Mouse (Mus musculus): Measurements from ENCODE around the gene Sntg2. TPM values are rescaled to one million over a fixed set of nuclear protein-coding genes. Genes with fewer than 3 reads are reported as not detected.

The Sntg2 gene
- polyA plus RNA-seq, 1 experiment from 2014 or later: 20.7 TPM

GRCm38 (mm10) chr12:30177966-30178365, 195.2 kb downstream of the Sntg2 start:
- WGBS: 86% methylated on average over 6 of the region's 6 CpGs

GRCm38 (mm10) chr12:30177529-30177928, 195.6 kb downstream of the Sntg2 start:
- H3K9me3 ChIP-seq (ENCODE audit: control insufficient read depth): no peaks in the 10 kb centered on the region
- H3K4me1 ChIP-seq (replicated peaks; ENCODE audit: control insufficient read depth, insufficient read depth, low read length): no peaks in the 10 kb centered on the region
- no peak overlapping the region for H3K27ac ChIP-seq (ENCODE audit: low read depth, low read length)
- no peaks in the 10 kb centered on the region for H3K36me3 ChIP-seq (ENCODE audit: control insufficient read depth, insufficient read depth)
- no peak overlapping the region for H3K4me2 ChIP-seq (replicated peaks; ENCODE audit: low read depth)
- no peak for ATAC-seq
- H3K9ac ChIP-seq (ENCODE audit: low read depth, low read length): no peak overlapping the region
- H3K4me3 ChIP-seq (ENCODE audit: low read depth, low read length): no peak overlapping the region
- H3K27me3 ChIP-seq (replicated peaks; ENCODE audit: control insufficient read depth, insufficient read depth, low read length): no peaks in the 10 kb centered on the region
- 81% methylated on average over 2 of the region's 2 CpGs for WGBS
- TF ChIP-seq CTCF (IDR thresholded peaks at IDR 0.05; ENCODE audit: low read depth): no peak

More at GRCm38 (mm10) chr12:30177966-30178365, 195.2 kb downstream of the Sntg2 start:
- no peak for TF ChIP-seq CTCF (IDR thresholded peaks at IDR 0.05; ENCODE audit: low read depth)
- H3K36me3 ChIP-seq (ENCODE audit: control insufficient read depth, insufficient read depth): no peaks in the 10 kb centered on the region
- no peak overlapping the region for H3K9ac ChIP-seq (ENCODE audit: low read depth, low read length)
- H3K9me3 ChIP-seq (ENCODE audit: control insufficient read depth): no peaks in the 10 kb centered on the region
- ATAC-seq: no peak
- no peak overlapping the region for H3K4me3 ChIP-seq (ENCODE audit: low read depth, low read length)
- no peaks in the 10 kb centered on the region for H3K27me3 ChIP-seq (replicated peaks; ENCODE audit: control insufficient read depth, insufficient read depth, low read length)
- no peak overlapping the region for H3K4me2 ChIP-seq (replicated peaks; ENCODE audit: low read depth)
- no peak overlapping the region for H3K27ac ChIP-seq (ENCODE audit: low read depth, low read length)
- no peaks in the 10 kb centered on the region for H3K4me1 ChIP-seq (replicated peaks; ENCODE audit: control insufficient read depth, insufficient read depth, low read length)

GRCm38 (mm10) chr12:30168491-30168890, 204.7 kb downstream of the Sntg2 start:
- ATAC-seq: no peak
- Histone ChIP-seq H3K4me2 (replicated peaks; ENCODE audit: low read depth) (no peak overlapping the region), H3K4me3 (ENCODE audit: low read depth, low read length) (no peak overlapping the region), H3K27me3 (replicated peaks; ENCODE audit: control insufficient read depth, insufficient read depth, low read length) (no peaks in the 10 kb centered on the region), H3K4me1 (replicated peaks; ENCODE audit: control insufficient read depth, insufficient read depth, low read length) (no peaks in the 10 kb centered on the region), H3K9me3 (ENCODE audit: control insufficient read depth) (no peaks in the 10 kb centered on the region), H3K9ac (ENCODE audit: low read depth, low read length) (no peak overlapping the region), H3K27ac (ENCODE audit: low read depth, low read length) (no peak overlapping the region), H3K36me3 (ENCODE audit: control insufficient read depth, insufficient read depth) (no peaks in the 10 kb centered on the region)
- no peak for TF ChIP-seq CTCF (IDR thresholded peaks at IDR 0.05; ENCODE audit: low read depth)
- WGBS: 62% methylated on average over 3 of the region's 3 CpGs

DNA sequence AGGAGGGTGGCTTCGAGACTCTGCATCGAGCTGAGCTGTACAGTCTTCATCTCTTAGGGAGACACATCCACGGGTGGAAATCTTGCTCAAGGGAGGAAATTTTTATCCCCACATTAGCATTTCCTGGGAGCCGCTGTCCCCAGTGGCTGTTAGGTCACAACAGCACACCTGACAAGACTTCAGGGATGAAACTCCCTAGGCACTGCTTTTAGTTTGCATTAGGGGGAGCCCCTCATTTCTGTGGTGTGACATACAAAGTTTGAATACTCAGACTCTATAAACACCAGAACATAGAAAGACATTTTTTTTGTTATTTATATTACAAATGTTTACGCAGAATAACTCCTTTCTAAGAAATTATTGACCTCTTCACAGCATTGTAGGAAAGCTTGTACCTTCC, 208.6 kb downstream of the Sntg2 start:
- no peak for ATAC-seq
- Histone ChIP-seq H3K27me3 (replicated peaks; ENCODE audit: control insufficient read depth, insufficient read depth, low read length) (no peaks in the 10 kb centered on the region), H3K4me2 (replicated peaks; ENCODE audit: low read depth) (no peak overlapping the region), H3K27ac (ENCODE audit: low read depth, low read length) (no peak overlapping the region), H3K9ac (ENCODE audit: low read depth, low read length) (no peak overlapping the region), H3K9me3 (ENCODE audit: control insufficient read depth) (no peaks in the 10 kb centered on the region), H3K36me3 (ENCODE audit: control insufficient read depth, insufficient read depth) (no peaks in the 10 kb centered on the region), H3K4me3 (ENCODE audit: low read depth, low read length) (no peak overlapping the region), H3K4me1 (replicated peaks; ENCODE audit: control insufficient read depth, insufficient read depth, low read length) (no peaks in the 10 kb centered on the region)
- no peak for TF ChIP-seq CTCF (IDR thresholded peaks at IDR 0.05; ENCODE audit: low read depth)
- WGBS: 76% methylated on average over 5 of the region's 5 CpGs

DNA sequence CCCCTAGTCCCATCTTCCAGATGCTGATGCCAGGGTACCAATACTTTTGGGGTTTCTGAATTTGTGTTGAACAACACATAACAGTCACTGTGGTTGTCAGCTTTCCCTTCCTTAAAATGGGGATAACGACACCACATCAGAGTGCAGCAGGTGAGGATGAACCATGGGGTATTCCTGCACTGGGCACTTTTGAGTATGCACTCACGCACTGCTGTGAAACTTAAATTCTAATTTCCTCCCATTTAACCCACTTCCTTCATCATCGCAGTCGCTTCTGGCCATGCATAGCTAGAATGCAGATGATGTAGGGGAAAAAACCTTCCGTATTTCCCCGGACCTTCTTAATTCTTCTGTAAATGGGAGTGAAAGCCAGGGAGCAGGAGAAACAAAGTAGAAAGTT, 209.2 kb downstream of the Sntg2 start:
- TF ChIP-seq CTCF (IDR thresholded peaks at IDR 0.05; ENCODE audit: low read depth): no peak
- WGBS: 93% methylated on average over 6 of the region's 6 CpGs
- no peaks in the 10 kb centered on the region for H3K9me3 ChIP-seq (ENCODE audit: control insufficient read depth)
- no peaks in the 10 kb centered on the region for H3K4me1 ChIP-seq (replicated peaks; ENCODE audit: control insufficient read depth, insufficient read depth, low read length)
- no peaks in the 10 kb centered on the region for H3K36me3 ChIP-seq (ENCODE audit: control insufficient read depth, insufficient read depth)
- no peak overlapping the region for H3K9ac ChIP-seq (ENCODE audit: low read depth, low read length)
- no peak for ATAC-seq
- H3K27me3 ChIP-seq (replicated peaks; ENCODE audit: control insufficient read depth, insufficient read depth, low read length): no peaks in the 10 kb centered on the region
- H3K4me2 ChIP-seq (replicated peaks; ENCODE audit: low read depth): no peak overlapping the region
- no peak overlapping the region for H3K27ac ChIP-seq (ENCODE audit: low read depth, low read length)
- H3K4me3 ChIP-seq (ENCODE audit: low read depth, low read length): no peak overlapping the region

GRCm38 (mm10) chr12:30161731-30162406, 211.3 kb downstream of the Sntg2 start:
- H3K4me2 ChIP-seq (replicated peaks; ENCODE audit: low read depth): no peak overlapping the region
- no peak for TF ChIP-seq CTCF (IDR thresholded peaks at IDR 0.05; ENCODE audit: low read depth)
- no peaks in the 10 kb centered on the region for H3K9me3 ChIP-seq (ENCODE audit: control insufficient read depth)
- no peak overlapping the region for H3K27ac ChIP-seq (ENCODE audit: low read depth, low read length)
- H3K27me3 ChIP-seq (replicated peaks; ENCODE audit: control insufficient read depth, insufficient read depth, low read length): no peaks in the 10 kb centered on the region
- WGBS: 78% methylated on average over 5 of the region's 5 CpGs
- ATAC-seq: no peak
- no peaks in the 10 kb centered on the region for H3K4me1 ChIP-seq (replicated peaks; ENCODE audit: control insufficient read depth, insufficient read depth, low read length)
- H3K4me3 ChIP-seq (ENCODE audit: low read depth, low read length): no peak overlapping the region
- H3K9ac ChIP-seq (ENCODE audit: low read depth, low read length): no peak overlapping the region
- H3K36me3 ChIP-seq (ENCODE audit: control insufficient read depth, insufficient read depth): no peaks in the 10 kb centered on the region

Data from intestine, postnatal 0 days (tissue).